Mouse (Mus musculus) cerebellum, adult 18-20 months (tissue): Measurements from ENCODE around the gene Higd1c.
"Not testable (repeated sequence)": the region's sequence is repeated elsewhere in the genome, so short reads cannot be mapped to it uniquely, and the experiment has no call there.

Experiments
- DNase-seq, 2 experiments: peaks; one replicate each; pipeline ENCODE4 v3.0.0; 2021

Higd1c gene

DNA sequence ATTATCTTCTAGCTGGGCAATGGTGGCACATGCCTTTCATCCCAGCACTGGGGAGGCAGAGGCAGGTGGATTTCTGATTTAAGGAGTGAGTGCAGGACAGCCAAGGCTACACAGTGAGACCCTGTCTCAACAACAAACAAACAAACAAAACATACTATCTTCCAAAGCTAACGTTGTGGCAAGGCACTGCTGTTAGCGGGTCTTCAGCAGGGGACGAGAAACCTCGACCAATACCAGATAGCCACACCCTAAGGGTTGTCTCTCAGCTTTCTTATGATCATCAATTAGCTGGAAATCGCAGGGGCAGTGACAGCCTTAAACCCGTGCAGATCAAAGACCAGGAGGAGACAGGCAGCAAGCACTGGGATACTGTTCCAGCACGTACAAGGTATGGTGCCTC is at the start of gene Higd1c:
TSS of gene Higd1c (plus strand) at position 301 of the 400 bp plus-strand sequence.
- no peak for DNase-seq

DNA sequence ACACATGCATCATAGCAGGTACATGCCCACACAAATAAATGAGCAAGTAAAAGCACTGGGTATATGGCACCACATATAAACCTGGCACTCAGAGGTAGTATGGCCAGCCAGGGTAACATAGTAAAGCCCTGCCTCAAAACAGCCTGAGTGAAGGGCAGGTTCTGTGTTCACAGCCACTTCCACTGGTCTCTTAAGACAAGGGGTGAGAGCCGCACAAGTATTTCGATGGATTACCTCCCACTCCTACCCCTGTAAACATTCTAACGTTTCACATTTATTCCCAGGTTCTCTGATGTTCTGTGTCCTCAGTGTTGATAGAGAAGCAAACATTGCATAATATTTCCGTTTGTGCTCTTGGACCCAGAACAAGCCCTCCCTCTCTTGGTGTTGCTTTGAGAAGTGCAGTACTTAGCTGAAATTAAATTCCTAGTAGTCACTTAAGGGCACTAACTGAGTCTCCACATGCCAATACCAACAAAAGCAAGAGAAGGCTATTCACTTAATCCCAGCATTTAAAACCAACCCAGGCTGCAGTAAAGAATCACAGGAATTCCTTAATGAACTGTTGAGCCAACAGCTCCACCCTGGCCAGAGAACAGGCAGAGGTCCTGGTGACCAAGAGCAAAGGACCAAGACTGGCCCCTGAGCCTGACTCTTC is 46.2 kb upstream of the Higd1c start:
- DNase-seq, result not testable (repeated sequence)

DNA sequence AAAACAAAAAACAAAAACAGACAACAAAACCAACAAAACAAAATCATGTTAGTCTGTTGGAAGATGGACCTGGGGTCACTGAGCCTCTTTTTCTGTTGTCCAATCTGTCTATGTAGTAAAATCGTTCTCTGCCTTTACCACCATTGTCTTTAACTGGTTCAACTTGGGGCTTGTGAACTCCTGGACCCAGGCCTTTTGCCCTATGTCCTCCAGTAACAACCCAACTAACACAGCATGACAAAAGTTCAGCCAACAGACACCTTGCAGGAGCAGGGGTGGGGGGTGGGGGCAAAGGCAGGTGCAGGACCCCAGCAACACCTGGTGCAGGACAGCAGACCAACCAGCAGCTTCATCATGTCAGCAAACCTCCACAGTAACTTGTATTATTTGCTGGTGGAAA is 44.5 kb upstream of the Higd1c start:
- no peak for DNase-seq

DNA sequence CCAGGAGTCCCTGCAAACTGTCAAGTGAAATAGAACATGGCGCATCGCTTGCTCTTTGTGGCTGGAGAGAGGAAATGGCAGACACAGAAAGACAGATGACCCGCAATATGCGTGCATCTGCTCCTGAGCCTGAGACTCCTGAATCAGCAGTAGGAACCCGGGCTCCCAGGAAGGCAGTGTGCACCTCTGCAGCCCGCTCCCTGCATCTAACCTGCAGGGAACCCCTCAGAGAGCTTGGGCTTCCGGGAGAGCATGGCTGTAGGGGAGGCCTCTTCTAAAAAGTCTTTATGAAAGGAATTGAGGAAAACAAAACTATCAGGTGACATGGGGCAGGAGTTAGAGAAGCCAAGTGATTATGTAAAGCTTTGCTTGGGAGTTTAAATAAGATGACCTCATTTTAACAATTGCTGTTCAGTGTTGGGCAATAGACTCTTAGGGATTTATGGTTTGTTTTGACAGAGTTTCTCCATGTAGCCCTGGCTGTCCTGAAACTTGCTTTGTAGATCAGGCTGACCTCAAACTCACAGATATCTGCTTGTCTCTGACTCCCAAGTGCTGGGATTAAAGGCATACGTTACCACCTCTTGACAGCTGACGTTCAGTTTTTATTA is 43.9 kb upstream of the Higd1c start:
- no peak for DNase-seq

DNA sequence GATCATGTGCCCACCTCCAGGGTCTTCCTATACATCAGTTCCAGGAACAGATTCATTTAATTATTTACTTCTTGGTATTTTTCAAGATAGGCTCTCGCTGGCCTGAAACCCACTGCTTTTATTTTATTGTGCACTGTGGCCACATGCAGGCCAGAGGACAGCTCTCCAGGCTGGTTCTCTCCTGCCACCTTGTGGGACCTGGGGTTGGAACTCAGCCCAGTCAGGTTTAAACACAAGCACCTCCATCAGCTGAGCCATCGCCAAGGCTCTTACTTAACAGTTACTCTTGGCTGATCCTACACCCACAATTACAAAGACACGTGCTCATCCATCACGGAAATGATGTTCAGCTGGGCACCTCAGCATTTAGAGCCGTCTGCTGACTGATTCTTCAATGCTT is 43.2 kb upstream of the Higd1c start:
- DNase-seq, result peak; percentile 71 to 73

DNA sequence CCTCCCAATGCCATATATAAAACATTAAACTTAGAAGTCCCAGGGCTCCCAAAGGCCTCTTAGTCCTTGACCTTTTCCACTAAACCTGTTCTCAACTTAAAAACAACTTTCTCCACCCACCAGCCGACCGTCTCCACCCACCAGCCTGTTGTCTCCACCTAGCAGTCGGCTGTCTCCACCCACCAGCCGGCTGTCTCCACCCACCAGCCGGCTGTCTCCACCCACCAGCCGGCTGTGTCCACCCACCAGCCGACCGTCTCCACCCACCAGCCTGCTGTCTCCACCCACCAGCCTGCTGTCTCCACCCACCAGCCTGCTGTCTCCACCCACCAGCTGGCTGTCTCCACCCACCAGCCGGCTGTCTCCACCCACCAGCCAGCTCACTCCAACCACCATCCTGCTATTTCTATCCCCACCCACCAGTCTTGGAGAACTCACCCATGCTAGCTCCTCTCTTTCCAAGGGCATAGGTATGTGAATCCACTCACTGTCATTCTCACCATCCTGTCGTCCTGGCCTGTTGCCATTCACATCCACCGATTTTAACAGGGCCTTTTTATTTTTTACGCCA is 40.2 kb upstream of the Higd1c start:
- DNase-seq, result no peak

DNA sequence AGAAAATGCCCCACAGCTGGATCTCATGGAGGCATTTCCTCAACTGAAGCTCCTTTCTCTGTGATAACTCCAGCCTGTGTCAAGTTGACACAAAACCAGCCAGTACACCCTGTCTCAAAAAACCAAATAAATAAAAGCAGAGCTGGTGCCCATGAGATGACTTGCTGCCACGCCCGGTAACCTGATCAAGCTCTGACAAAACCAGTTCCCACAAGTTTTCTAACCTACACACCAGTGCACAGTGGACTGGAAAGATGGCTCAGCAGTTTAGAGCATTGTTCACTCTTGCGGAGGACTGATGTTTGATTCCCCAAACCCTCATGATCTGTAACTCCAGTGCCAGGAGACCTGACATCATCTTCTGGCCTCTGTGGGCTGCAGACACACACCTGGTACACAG is 39.1 kb upstream of the Higd1c start:
- DNase-seq, result no peak

DNA sequence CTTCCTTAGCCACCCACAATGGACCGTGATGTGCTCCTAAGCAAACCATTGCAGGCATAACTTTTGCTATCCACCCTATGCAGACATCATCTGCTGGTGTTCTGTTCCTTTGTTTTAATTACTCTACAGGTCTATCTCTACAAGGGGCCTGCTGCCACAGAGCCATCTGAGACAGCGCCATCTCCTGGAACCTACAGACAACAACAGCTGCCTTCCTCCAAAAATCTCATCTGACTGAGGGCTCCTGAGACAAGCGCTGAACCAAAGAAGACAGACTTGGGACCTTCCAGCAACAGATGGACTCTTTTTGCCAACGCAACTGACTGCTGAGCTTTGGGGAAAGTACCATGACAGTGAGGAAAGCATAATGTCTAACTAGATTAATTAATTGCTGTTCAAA is 36.3 kb upstream of the Higd1c start:
- not testable (repeated sequence) for DNase-seq

DNA sequence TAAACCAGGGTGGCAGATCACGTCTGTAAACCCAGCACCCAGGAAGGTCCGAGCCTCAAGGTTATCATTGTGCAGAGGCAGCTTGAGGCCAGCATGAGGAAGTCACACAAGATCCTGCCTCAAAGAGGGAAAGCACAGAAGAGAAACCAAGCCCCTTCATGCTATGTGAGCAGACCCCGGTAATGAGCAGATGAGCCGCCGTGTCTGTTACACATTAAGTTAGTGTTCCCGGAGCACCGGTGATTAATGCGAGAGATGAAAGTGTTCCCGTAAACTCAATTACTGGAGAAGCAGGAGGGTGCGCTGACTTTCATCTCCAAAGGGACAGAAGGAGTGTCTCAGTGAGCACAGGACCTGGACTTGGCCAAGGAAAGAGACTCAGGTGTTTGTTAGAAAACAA is 35.0 kb upstream of the Higd1c start:
- not testable (repeated sequence) for DNase-seq

DNA sequence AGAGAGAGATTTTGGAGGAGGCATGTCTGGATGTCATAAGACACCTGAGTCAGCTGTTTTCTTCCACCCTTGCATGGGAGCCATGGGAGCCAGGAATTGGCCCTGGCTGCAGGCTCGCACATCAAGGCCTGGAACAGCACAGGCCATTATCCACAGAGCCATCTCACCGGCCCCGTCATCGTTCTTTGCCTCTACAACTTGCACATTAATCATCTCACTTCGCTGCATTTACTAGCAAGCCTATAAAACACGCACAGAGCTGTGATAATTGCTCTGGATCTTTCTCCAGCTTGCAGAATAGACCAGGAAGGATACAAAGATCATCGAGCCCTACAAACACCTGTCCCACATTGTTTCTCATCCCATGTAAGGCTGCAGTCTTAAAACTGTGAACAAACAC is 33.6 kb upstream of the Higd1c start:
- DNase-seq, result no peak

DNA sequence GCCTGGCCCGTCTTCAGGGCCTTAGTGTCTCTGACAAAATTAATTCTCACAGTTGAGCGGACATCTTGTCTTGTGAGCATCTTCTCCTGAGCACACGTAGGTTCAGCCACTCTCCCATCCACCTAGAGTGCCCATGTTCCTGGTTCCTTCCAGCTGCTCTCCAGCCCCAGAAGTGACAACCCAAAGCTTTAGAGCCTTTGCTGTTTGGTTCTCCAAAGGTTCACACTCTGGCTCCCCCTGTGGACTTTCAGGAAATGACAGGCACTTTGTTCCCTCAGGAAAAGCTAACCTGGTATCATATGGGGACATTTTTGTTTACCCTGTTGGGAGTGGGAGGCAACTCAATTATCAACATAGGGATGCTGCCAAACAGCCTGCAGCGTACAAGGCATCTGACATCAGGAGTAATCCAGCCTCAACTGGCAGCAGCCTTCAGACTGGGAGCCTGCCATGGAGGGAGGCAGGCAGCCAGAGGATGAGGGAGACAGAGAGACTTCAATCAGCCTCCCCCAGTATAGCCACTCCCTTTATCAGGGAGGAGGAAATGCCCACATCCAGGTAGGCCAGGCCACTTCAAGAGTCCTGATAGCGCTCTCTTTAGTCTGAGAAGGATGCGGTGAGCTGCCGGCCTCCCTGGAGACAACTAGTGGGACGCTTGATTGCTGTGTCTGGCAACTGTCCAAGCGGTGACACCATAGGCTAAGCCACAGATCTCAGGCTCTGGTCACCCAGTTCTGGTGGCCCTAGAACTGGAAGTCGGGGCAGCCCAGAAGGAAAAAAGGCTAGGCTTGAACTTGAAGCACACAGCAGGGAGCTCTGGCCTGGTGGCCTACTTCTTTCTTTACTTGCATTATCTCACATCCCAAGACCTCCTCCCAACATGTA is 32.0 kb upstream of the Higd1c start:
- not testable (repeated sequence) for DNase-seq

DNA sequence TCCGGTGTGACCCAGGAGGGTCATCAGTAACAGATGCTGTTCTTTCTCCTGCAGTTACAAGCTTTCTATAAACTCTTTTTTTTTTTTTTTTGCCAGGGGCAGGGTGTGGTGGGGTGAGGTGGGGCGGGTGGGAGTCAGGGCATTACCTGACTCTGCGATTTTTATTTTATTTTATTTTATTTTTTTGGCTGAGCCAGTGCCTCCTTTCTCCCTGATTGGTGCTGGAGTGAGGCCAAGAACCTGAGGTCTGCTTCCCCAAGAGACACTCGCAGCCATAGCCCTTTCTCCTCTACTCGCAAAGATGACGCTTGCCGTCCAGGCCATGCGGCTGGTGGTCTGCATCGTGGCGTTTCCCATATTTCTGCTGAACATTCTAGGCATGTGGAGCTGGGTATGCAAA is 29.7 kb upstream of the Higd1c start, which contains the start of gene Mettl7a3:
TSS of gene Mettl7a3 (plus strand) at position 301 of the 400 bp plus-strand sequence.
- DNase-seq, result no peak

DNA sequence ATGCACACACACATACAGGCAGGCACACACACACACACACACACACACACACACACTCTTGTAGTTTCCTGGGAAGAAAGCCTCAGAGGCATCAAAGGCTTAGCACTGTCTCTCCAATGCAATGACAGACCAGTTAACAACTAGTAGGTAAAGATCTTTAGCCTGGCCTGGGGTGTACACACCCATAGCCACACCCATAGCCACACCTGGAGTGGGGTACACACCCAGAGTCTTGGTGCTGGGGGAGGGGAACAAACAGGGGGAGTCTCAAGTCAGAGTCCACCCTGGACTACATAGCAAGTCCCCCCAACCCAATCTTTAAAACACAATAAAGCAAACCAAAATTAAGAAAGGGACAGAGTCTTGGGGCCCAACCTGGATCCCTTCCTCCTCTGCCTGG is 27.0 kb upstream of the Higd1c start:
- not testable (repeated sequence) for DNase-seq

DNA sequence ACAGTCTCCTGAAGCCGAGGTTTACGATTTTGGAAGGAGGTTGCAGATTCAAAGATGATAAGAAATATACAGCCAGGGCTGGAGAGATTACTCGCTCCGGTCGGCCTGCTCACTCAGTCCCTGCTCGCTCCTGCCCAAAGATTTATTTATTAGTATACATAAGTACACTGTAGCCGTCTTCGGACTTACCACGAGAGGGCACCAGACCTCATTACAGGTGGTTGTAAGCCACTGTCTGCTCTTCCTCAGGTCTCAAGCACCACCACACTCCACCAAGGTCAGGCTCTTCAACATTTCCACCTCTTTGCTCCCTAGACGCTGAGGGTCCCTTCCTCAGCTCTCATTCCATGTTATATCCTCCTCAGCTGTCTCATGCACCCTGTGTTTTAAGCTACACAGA is 26.5 kb upstream of the Higd1c start:
- DNase-seq, result peak; percentile 69 to 80

DNA sequence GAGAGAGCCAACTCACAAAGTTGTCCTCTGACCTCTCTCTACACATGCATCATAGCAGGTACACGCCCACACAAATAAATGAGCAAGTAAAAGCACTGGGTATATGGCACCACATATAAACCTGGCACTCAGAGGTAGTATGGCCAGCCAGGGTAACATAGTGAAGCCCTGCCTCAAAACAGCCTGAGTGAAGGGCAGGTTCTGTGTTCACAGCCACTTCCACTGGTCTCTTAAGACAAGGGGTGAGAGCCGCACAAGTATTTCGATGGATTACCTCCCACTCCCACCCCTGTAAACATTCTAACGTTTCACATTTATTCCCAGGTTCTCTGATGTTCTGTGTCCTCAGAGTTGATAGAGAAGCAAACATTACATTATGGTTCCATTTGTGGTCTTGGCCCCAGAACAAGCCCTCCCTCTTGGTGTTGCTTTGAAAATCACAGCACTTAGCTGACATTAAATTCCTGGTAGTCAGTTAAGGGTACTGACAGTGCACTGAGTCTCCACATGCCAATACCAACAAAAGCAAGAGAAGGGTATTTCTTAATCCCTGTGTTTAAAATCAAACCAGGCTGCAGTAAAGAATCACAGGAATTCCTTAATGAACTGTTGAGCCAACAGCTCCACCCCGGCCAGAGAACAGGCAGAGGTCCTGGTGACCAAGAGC is 22.9 kb upstream of the Higd1c start:
- DNase-seq, result not testable (repeated sequence)

DNA sequence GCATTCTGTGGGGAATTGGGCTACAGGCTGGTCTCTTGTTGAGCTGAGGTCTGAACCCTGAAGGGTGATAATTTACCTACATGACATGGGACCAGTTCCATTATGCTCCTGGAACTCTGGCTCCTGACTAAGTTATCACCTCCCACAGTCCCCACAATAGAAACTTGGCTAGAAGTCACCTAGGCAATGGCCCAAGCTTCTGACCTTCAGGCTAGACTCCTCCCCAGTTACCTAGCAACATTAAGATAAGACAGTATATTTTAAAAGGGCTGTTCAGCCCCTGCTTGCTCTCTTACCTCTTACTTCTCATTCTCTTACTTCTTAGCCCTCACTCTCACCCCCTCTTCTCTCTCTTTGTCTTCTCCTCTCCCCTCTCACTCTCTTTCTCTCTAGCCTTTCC is 18.9 kb upstream of the Higd1c start:
- no peak for DNase-seq

DNA sequence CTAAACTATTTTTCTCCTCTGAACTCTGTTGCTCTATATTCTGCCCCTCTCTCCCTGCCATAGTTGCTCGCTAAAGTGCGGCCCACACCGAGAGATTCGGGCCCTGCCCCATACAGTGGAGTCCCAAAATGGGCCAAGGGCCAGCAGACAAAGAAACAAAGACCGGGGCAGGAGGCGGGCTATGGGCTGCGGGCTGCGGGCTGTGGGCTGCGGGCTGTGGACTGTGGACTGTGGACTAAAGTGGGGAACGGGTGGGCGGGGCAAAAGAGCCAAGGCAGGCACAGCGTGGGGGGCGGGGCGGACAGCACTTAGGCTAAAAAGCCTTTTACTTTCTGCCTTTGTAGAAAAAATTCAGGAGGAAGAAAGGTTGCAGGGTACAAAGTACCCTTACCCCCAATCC is 17.6 kb upstream of the Higd1c start:
- no peak for DNase-seq

DNA sequence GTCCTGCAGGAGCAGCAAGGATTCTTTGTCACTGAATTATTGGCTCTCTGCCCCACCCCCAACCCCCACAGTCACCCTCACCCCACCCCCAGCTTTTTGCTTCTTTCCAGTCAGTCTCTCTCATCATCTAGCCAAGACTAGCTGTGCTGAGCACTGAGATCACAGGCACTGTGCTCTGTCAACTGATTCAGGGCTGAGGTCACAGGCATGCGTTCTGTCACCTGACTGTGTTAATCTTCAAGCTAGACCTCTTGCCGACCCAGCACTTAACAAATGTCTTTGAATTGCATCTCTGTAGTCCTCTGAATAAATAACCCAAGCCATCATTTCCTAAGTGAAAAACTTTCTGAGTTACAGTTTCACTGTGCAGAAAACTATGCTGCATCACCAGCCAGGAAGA is 14.8 kb upstream of the Higd1c start:
- DNase-seq, result no peak

DNA sequence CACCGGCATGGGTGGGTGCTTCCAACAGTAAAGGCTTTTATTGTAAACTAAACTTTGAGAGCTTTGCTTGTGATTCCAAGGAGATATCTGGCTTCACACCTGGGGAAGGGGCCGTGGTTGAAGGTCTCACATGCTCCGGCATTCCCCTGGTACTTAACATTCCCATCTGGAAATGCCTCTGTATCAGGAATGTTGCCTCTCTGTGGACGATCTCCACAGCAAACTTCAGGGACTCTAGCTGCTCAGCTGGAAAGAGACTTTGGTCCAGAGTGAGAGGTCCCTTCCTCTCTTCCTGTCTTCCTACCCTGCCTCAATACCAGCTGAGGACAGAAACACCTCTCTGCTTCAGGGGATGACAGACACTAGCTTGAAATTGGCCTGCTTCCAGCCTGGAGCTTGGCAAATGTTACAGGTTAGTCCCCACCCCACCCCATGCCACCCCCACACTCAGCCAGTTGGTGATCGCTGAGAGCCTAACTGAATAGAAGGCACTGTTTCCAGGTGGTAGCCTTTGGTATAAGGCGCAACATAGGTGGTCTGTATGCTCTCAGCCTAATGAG is 12.8 kb upstream of the Higd1c start:
- no peak for DNase-seq

DNA sequence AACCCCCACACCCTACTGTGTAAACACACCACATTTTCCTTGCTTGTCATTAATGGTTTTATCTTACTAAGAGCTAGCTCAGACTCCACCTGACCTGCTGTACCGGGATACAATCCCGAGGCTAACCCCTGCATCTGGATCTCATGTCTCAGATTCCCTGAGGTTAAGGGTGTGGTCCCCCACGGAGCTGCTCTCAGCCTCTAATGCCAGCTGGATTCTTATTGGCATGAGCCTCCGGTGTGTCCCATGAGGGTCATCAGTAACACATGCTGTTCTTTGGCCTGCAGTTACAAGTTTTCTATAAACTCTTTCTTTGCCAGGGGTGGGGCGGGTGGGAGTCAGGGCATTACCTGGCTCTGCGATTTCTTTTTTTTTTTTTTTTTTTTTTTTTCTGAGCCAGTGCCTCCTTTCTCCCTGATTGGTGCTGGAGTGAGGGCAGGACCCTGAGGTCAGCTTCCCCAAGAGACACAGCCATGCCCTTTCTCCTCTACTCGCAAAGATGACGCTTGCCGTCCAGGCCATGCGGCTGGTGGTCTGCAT is 11.6 kb upstream of the Higd1c start, which contains the start of the genes Methig1 and Mettl7a2:
TSS of gene Methig1 (plus strand) at position 439 of the 540 bp plus-strand sequence.
TSS of gene Mettl7a2 (plus strand) at position 490 of the 540 bp plus-strand sequence.
- no peak for DNase-seq

DNA sequence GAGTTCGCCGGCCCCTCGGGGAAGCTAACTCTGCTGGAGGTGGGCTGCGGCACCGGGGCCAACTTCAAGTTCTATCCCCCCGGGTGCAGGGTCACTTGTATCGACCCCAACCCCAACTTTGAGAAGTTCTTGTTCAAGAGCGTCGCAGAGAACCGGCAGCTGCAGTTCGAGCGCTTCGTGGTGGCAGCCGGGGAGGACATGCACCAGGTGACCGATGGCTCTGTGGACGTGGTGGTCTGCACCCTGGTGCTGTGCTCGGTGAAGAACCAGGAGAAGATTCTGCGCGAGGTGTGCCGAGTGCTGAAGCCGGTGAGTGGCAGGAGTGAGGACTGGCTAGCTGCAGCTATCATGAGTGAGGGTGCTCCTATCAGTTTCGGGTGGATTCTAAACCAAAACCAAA is 10.9 kb upstream of the Higd1c start:
- DNase-seq, result not testable (repeated sequence)

DNA sequence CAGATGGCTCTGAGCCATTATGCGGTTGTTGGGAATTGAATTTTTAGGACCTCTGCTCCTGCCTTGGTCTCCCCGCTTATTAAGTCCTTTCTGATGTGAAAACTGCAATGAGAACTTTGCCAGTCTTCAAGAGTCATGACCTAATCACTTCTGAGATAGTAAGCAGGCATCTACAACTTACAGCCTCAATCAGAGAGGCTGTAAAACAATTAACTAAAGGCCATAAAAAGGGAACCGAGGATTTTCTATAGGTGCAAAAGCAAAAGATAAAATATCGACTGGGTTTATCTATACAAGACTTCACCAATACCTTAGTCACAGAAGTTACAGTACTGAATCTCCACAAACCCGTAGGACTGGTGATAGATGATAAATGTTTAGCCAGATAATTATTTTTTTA is 8.5 kb upstream of the Higd1c start:
- DNase-seq, result no peak
